Comparison of ENCODE assay signal across 14 mouse cellular contexts in the genomic region with DNA sequence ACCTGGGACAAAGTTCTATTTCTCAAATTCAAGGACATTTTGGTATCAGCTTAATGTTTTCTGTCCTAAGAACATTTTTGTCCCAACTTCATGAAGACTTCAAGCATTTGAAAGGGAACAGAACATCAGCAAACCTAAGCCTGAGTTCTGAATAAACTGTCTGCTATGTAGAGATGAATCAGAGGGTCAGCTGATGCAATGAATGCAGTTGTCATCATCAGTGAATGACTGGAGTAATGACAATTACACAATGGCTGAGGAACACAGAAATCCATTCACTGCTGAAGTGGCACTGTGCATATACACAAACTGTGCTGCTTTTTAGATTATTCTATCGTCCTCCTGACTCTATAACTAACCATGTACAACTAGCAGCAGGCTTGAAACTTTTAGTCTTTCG. TPM values are rescaled to one million over a fixed set of nuclear protein-coding genes. Genes with fewer than 3 reads are reported as not detected.
"Had no signal": no experiment of that assay in that cellular context is flagged by ENCODE, and none has a peak within 500 bp of the region (broad histone marks: within the 10 kb centered on the region; RNA-seq: fewer than 3 reads in every experiment).

No protein-coding gene starts in this region.

- DNase-seq: kidney, adult 18-20 months; kidney, postnatal 10 days; kidney, postnatal 4 days; lung, embryonic 14.5 days; lung, postnatal 14 days; retina, postnatal 1 day; right cerebral cortex, postnatal 4 days; spleen, adult 18-20 months; thymus, postnatal 36 days had no signal

RNA-seq across cellular contexts. Expression of a gene that starts 38.5 kb away (rescaled TPM):
- total RNA-seq: layer of hippocampus, adult 2 months; layer of hippocampus, postnatal 10 days; left cerebral cortex, adult 18-20 months; left cerebral cortex, postnatal 10 days; monocyte, adult 5-6 weeks had no signal
